ENCODE assay signal across 8 mouse cellular contexts in the genomic region with DNA sequence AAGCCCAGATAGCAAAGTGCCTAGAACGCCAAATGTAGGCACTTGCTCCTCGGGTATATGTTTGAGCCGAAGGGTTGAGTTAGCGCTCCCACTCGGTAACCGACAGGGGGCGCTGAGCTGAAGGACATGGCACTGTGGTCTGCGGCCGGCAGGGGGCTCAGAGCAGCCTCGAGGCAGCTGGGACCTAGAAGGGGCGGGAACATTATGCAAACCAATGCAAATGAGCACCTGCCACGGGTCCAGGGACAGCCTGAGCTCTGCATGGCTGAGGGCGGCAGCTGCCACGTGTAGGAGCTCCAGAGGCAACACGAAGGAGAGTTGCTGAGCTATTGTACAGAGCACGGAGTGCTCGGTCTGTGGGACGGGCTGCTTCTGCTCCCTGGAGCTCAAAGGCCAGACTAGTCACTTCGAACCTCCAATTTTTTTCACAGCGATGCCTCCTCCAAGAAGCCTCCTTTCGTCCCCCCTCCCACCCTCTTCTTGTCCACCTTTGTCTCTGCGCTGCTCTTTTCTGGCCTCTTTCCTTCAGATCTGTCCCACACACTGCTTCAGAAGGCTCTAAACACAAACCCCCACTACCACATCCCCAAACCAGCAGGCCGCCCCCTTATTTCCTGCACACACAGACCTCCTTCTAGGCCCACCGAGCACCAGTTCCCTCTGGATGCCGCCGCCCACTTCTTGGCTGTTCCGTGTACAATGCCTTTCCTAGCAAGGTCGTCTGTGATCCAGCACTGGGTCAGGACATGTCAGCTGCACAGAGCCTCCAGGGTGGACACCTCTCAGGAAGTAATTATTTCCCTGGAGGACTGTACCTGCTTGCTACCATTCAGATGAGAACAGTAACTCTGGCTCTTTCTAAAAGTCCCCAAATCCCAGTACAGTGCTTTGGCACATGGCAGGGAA. TPM values are rescaled to one million over a fixed set of nuclear protein-coding genes. Genes with fewer than 3 reads are reported as not detected.
A peak's percentile ranks its signal among the peaks of the same experiment; 100 is the strongest.
DNase-seq lines count a peak whose midpoint lies in the region; ATAC-seq and TF ChIP-seq lines count a peak whose summit lies in the region.

No protein-coding gene starts in this region.

- H3K27ac ChIP-seq in layer of hippocampus, adult 2 months: peak overlapping the region; percentile 65
- no peak overlapping the region for H3K27ac ChIP-seq in neural tube, embryonic 15.5 days (replicated peaks)

- DNase-seq in CD4-positive helper T cell, adult 2 months (ENCODE audit: low read depth, low spot score): peak; percentile 68
- DNase-seq in adrenal gland, postnatal 10 days: peak; percentile 69
- peak; percentile 78 for DNase-seq in embryo, embryonic 9.5 days (ENCODE audit: extremely low spot score)
- peak; percentile 90 to 92 for DNase-seq in layer of hippocampus, adult 2 months (ENCODE audit: low spot score in 2 of 2)
- no peak for DNase-seq in lung, adult 2 months
- DNase-seq in thymus, postnatal 14 days: peak; percentile 64

- WGBS in lung, adult 2 months: 34% methylated on average over 28 of the region's 28 CpGs
- WGBS in neural tube, embryonic 15.5 days: 28% methylated on average over 28 of the region's 28 CpGs

- no peaks in the 10 kb centered on the region for H3K4me1 ChIP-seq in lung, adult 2 months (ENCODE audit: control insufficient read depth, insufficient read depth, low read length)
- peaks cover 24% of the 10 kb centered on the region for H3K4me1 ChIP-seq in neural tube, embryonic 15.5 days

- peak; percentile 100 for TF ChIP-seq CTCF in layer of hippocampus, adult 2 months (conservative IDR thresholded peaks at IDR 0.05)
- peak; percentile 61 for TF ChIP-seq CTCF in lung, adult 2 months (IDR thresholded peaks at IDR 0.05; ENCODE audit: insufficient read depth, low read length)

- H3K4me2 ChIP-seq in neural tube, embryonic 15.5 days: no peak overlapping the region

- no peak overlapping the region; the same call in 1 of the 2 replicates for H3K4me3 ChIP-seq in layer of hippocampus, adult 2 months
- H3K4me3 ChIP-seq in lung, adult 2 months (replicated peaks; ENCODE audit: extremely low read depth, low read depth, low read length): no peak overlapping the region
- no peak overlapping the region for H3K4me3 ChIP-seq in neural tube, embryonic 15.5 days (replicated peaks)

- no peak overlapping the region for H3K9ac ChIP-seq in neural tube, embryonic 15.5 days (replicated peaks)

- H3K27me3 ChIP-seq in neural tube, embryonic 15.5 days (replicated peaks): peaks cover 2% of the 10 kb centered on the region

- no peaks in the 10 kb centered on the region for H3K9me3 ChIP-seq in neural tube, embryonic 15.5 days (replicated peaks)

- no peaks in the 10 kb centered on the region for H3K36me3 ChIP-seq in neural tube, embryonic 15.5 days

- ATAC-seq in hematopoietic stem cell, adult 5-6 weeks (replicated peaks in 1 of 2; ENCODE audit: insufficient read depth in 1 of 2, low FRiP score in 2 of 2, low TSS enrichment in 1 of 2, low read depth in 1 of 2, poor library complexity in 2 of 2, severe bottlenecking in 2 of 2): peak; percentile 84 to 85
- peak; percentile 69 for ATAC-seq in neural tube, embryonic 15.5 days (ENCODE audit: low FRiP score)

- TF ChIP-seq POLR2A in lung, adult 2 months (IDR thresholded peaks at IDR 0.05; ENCODE audit: borderline replicate concordance, extremely low read depth, low read depth, low read length): no peak

RNA-seq across cellular contexts. Expression of a gene that starts 8.0 kb away (rescaled TPM):
- total RNA-seq in adrenal gland, postnatal 10 days (2021): not detected
- total RNA-seq in hematopoietic stem cell, adult 5-6 weeks (2017): not detected in 2 replicates
- not detected for total RNA-seq in layer of hippocampus, adult 2 months (2021)
- polyA plus RNA-seq in lung, adult 2 months (2012; rRNA removed): 5.8 and 39.0 TPM in 2 replicates
- 3.3 TPM in 1 of 2 replicates, not detected in the other for polyA plus RNA-seq in neural tube, embryonic 15.5 days (2015; fragmentation: Nextera tagmentation; extraction: Ambion mirVana)

RNA-seq across cellular contexts. Expression of a gene that starts 8.5 kb away (rescaled TPM):
- 1 to 10 TPM; 3.6 to 7.8 TPM for total RNA-seq in adrenal gland, postnatal 10 days (2021)
- not detected in 2 replicates for total RNA-seq in hematopoietic stem cell, adult 5-6 weeks (2017)
- 1,000 to 10,000 TPM; 2,418 to 2,601 TPM for total RNA-seq in layer of hippocampus, adult 2 months (2021)
- polyA plus RNA-seq in lung, adult 2 months (2012; rRNA removed): 0.23 TPM in 1 of 2 replicates, not detected in the other
- 129 and 143 TPM in 2 replicates for polyA plus RNA-seq in neural tube, embryonic 15.5 days (2015; fragmentation: Nextera tagmentation; extraction: Ambion mirVana)

RNA-seq across cellular contexts. Expression of a gene that starts 23.5 kb away (rescaled TPM):
- 10 to 100 TPM; 19.5 to 34.9 TPM for total RNA-seq in adrenal gland, postnatal 10 days (2021)
- 0.25 TPM in 1 of 2 replicates, not detected in the other for total RNA-seq in hematopoietic stem cell, adult 5-6 weeks (2017)
- total RNA-seq in layer of hippocampus, adult 2 months (2021): 10 to 100 TPM; 77.5 to 78.6 TPM
- 4.5 and 5.5 TPM in 2 replicates for polyA plus RNA-seq in lung, adult 2 months (2012; rRNA removed)
- polyA plus RNA-seq in neural tube, embryonic 15.5 days (2015; fragmentation: Nextera tagmentation; extraction: Ambion mirVana): 27.0 and 34.9 TPM in 2 replicates

RNA-seq across cellular contexts. Expression of a gene that starts 55.3 kb away (rescaled TPM):
- total RNA-seq in adrenal gland, postnatal 10 days (2021): 10 to 100 TPM; 23.6 to 25.1 TPM
- total RNA-seq in hematopoietic stem cell, adult 5-6 weeks (2017): 59.5 and 74.9 TPM in 2 replicates
- total RNA-seq in layer of hippocampus, adult 2 months (2021): 10 to 100 TPM; 41.0 to 42.4 TPM
- 51.1 and 70.7 TPM in 2 replicates for polyA plus RNA-seq in lung, adult 2 months (2012; rRNA removed)
- polyA plus RNA-seq in neural tube, embryonic 15.5 days (2015; fragmentation: Nextera tagmentation; extraction: Ambion mirVana): 29.9 and 34.5 TPM in 2 replicates

Comparison
In these comparisons a context has a peak if more than half of its experiments do, and no peak if none do; other contexts are left out.
1. RNA of a gene that starts 8.5 kb away (total RNA-seq): 2,418 to 2,601 TPM in layer of hippocampus, adult 2 months; 3.6 to 7.8 TPM in adrenal gland, postnatal 10 days and not detected in hematopoietic stem cell, adult 5-6 weeks; every median in the first group is over 100 times any median in the second.
2. RNA of a gene that starts 23.5 kb away (total RNA-seq): 77.5 to 78.6 TPM in layer of hippocampus, adult 2 months and 19.5 to 34.9 TPM in adrenal gland, postnatal 10 days; 0.25 TPM in hematopoietic stem cell, adult 5-6 weeks; every median in the first group is over 10 times any median in the second.